Mouse (Mus musculus): ENCODE measurements around the gene Slc47a1. TPM values are rescaled to one million over a fixed set of nuclear protein-coding genes. Genes with fewer than 3 reads are reported as not detected.
A peak's percentile ranks its signal among the peaks of the same experiment; 100 is the strongest.

Gene Slc47a1
- total RNA-seq, 2 experiments from 2014 or later, result 15.3 to 18.5 TPM

DNA sequence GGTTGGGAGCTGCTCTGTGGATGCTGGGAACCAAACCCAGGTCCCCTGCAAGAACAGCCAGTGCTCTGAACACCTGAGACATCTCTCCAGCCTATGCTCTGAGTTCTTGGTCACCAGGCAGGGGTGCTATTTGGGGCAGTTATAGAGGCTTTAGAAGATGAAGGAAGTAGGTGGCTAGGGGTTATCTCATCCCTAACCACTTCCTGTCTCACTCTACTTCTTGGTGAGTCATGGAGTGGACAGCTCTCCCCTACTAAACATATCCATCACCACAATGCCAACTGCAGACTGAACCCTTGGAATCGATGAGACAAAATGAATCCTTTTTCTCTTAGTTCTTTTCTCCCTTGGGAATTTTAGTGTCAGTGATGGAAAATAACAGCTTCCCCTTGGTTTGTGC is 3.1 kb upstream of the Slc47a1 start:
- DNase-seq (ENCODE audit: low spot score), result no peak

DNA sequence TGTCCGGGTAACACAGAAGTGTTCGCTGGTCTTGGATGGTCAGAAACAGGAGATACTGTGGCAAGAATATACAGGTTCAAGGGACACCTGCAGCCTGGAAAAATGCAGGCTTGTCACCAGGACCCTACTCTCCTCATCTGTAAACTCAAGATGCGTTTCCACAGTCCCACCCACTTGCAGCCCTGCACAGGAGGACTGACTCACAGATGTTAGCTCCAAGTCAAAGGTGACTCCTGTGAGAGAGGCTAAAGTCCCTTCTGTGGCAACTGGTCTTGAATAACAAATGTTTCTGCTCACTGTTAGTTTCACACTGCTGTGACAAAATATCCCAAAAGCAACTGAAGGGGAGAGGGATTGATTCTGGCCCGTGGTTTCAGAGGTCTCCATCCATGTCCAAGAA is 506 bp upstream of the Slc47a1 start:
- DNase-seq (ENCODE audit: low spot score), result no peak

DNA sequence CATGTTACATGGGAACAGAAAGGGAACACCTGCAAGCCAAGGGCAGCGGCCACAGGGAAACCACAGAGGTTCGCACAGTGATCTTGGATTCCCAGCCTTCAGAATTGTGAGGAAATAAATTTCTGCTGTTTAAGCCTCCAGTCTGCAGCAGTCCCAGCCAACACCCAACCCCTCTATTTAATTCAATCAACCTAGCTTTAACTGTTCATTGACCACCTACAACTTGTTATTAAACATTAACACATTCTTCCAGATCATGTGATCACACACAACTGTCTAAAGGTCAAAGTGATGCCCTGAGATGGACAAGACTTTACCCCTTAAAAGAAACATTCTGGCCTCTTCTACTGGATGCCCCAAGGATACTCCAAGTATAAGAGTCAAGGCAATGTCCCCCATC is 9.5 kb downstream of the Slc47a1 start:
- no peak for DNase-seq (ENCODE audit: low spot score)

DNA sequence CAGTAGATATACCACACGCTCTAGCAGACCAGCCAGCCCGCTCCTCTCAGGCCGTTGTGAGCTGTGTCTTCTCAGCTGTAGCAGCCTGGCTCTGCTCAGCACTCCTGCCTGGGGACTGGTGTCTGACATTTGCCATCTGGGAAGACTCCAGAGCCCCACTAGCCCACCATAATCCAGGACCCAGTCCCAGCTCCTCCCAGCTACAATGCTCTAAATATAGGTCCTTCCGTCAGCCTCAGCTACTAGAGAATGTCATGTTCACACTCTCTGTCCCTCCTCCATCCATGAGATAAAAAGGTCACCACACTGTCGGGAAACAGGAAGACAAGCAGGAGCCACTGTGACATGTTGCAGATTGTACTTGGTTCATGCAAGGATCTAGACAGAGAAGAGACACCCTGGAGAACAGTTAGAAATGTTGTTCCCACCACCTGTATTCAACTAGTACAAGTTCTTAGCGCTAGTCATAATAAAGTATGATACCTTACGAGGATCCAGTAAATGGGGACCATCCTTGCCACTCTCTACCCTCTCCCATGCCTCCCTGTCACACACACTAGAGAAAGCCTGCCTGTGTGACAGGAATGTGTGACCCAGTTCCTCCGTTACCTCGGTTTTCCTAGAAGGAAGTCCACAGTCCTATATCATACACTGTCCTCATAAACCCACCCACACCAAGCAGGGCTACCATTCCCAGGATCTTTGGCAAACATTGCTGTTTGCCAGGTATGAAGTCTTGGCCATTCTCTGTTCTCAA is 11.4 kb downstream of the Slc47a1 start:
- DNase-seq (ENCODE audit: low spot score), result peak; percentile 43

DNA sequence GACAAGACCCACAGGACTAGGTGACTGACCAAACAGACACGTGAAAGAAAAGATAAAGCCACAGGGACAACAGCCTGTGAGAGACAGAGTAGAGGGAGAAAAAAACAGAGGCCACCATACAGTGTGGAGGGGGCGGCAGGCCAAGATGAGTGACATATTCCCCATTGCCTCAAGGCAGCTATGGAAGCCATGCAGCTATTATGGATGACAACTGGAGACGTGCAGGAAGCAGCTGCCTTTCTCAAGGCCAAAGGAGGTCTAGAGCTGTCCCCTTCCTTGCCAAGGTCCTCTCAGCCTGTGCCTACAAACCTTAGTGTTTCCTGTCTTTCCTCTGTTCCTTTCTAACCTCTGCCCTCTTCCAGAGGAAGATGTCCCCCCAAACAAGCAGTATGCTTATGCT is 12.2 kb downstream of the Slc47a1 start:
- no peak for DNase-seq (ENCODE audit: low spot score)

DNA sequence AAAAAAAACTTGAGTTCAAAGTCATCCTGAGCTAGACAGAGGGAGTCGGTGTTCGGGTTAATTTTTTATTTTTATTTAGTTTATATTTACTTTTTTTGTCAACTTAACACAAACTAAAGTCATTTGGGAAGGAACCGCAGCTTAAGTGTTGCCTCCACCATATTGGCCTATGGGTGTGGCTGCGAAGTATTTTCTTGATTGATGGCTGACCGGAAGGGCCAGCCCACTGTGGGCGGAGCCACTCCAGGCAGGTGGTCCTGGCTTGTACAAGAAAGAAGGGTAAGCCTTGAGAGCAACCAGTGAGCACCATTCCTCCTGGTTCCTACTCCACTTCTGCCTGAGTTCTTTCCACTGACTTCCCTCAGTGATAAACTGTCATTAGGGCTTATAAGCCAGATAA is 14.0 kb downstream of the Slc47a1 start:
- DNase-seq (ENCODE audit: low spot score), result no peak

DNA sequence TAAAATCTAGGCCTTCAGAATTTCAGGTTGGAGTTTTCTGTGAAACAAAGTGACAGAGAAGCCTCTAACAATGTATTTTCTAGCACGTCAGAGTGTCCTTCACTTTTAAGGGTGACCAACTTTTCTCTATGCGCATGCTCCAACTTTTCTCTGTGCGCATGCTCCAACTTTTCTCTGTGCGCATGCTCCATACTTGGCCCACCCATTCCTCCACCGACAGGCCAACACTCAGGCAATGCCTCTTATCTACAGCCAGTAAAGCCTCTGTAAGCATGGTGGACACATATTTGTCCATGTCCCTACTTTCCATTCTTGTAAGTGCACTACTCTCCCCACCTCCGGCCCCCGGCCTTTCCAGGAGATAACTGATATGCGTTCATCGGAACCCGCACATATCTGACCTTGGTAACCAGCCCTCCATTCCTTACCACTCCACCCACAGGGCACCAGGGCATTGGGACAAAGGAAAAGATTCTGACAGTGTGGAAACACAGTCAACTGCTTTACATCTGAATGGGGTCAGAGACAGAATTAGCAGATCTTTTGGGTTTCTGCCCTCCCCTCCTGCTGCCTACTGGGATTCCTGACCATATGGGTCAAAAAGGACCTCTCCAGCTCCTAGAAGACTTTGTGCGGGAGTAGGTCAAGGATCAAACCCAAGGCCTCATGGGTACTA is 16.5 kb downstream of the Slc47a1 start:
- no peak for DNase-seq (ENCODE audit: low spot score)

DNA sequence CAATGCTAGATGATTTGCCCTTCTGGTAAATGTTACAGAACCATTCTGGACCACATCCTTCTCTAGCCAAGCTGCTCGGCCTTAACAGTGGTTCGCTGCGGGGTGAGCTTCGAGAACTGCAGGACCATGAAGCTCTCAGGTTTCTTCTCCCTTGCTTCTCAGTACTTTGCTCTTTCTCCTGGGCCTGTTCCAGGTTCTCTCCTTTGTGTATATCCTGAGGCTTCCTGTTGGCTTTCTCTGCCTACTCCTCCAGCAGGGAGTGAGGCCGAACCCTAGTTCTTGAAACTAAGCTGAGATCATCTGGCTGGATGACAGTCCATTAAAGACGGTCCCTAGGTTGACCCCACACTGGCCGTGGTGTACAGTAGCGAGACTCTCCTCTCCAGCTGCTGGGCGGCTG is 21.5 kb downstream of the Slc47a1 start:
- DNase-seq (ENCODE audit: low spot score), result no peak

DNA sequence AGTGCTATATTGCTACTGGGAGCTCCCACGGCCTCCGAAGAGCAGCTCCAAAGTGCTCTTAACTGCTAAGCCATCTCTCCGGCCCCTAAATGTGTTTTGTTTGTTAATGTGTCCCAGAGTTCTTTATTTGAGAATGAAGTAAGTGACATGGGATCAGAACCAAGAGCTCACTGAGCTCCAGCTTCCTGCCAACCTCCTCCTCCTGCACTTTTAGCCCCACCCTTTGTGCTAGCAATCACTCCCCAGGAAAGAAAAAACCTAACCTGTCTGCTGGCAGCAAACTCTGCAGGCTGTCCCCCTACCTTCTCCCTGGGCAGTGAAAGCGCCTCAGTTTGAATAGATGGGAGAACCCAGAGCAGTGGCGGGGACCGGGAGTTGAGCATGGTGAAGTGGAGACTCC is 22.0 kb downstream of the Slc47a1 start:
- no peak for DNase-seq (ENCODE audit: low spot score)

DNA sequence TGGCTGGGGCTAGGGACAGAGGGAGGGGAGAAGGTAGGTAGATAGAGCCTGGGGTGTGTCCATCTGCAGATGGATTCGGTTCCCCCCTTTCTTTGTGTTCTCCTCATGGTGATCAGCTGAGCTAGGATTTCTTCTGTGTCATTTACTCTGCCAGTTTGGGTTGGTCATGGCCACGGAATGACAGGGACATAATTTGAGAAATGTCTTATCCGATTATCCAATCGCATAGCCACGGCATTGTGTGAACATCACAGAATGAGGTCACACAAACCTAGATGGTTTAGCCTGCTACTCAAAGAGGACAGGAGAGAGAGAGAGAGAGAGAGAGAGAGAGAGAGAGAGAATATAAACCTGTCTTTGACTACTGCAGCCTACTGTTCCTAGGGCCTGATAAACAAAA is 22.8 kb downstream of the Slc47a1 start:
- DNase-seq (ENCODE audit: low spot score), result no peak

DNA sequence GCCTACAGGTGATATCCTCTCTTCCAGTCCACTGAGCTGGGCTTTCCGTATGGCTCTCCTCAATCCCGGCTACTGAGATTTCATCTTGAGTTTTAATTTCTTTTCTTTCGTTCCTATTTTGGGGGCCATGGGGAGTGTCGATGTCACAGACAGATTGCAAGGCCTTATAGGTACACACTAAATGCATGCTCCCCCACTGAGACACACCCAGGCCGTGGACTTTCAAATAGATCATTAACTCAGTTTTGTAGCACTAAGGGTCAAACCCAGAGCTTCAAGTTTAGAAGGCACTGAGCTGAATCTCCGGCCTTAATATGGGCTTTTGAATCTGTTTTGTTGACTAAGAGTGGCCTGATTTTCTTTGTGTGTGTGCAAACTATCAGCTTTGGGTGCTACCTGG is 23.8 kb downstream of the Slc47a1 start:
- DNase-seq (ENCODE audit: low spot score), result no peak

DNA sequence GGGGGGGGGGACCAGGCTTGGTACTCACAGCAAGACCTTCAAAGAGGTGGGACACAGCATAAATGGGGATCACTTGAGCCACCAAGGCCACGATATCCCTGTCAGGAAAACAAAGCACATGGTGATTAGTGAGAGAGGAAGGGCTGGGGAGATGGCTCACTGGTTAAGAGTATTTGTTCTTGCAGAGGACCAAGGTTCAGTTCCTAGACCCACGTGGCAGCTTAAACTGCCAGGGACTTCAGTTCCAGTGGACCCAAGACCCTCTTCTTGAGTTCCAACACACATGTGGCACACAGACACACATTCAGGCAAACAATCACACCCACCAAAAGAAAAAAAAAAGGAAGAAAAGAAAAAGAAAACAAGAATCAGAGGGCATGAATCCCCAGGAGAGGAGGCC is 25.1 kb downstream of the Slc47a1 start:
- DNase-seq (ENCODE audit: low spot score), result no peak

DNA sequence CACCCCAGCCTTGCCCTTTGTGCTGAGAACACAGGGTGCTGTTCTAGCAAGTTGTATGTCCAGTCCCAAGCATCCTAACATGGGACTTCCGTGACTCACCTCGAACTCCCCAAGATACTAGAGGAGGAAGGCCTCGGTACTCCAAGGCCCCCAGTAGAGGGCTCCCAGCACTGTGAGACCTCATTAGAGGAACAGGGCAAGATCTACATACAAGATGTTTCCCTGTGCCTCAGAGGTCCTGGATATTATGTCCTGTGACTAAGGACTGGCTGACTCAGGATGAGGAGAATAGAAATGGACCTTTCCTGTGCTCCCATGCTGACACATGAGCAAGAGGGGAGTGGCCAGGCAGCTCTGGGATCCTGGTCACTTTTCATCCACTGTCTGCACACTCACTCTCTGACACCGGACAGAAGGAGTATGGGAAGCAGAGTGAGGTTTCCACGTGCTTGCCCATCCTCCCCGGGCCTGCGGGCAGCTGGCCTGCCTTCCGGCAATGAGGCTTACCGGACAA is 25.9 kb downstream of the Slc47a1 start:
- no peak for DNase-seq (ENCODE audit: low spot score)

DNA sequence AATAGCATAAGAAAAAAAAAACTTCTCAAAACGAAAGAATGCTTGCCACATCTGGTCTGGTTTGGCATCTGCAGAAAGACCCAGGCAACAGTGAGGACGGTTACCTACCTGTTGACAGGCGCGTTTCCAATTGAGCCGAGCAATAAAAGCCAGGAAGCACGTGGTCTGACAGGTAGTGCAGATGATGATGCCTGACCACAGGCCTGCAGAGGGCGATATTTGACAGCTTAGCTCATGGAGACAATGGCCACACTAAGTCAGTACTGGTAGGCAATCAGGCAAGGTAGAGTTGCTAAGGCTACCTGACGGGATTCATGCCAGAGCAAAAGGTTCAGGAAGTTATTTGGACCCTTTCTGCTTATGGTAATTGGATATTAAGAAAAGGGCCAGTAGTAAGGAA is 28.8 kb downstream of the Slc47a1 start:
- peak; percentile 69 for DNase-seq (ENCODE audit: low spot score)

DNA sequence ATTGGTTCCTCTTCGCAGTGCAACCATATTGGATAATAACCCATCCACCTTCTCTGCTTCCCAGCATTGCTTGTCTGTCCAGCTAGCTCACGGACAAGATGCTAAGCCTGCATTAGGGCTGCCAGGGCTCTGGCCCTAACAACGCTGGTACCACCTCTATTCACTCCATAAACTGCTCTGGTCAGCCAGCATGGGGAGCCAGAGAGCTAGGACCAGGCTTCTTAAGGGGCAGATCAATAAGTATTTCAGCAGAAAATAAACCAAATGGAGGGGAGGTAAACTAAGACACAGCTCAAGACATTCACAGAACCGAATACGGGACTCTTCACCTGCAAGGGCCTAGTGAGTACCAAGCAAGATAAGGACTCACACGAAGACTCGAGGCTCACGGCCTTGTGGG is 32.0 kb downstream of the Slc47a1 start:
- DNase-seq (ENCODE audit: low spot score), result no peak

DNA sequence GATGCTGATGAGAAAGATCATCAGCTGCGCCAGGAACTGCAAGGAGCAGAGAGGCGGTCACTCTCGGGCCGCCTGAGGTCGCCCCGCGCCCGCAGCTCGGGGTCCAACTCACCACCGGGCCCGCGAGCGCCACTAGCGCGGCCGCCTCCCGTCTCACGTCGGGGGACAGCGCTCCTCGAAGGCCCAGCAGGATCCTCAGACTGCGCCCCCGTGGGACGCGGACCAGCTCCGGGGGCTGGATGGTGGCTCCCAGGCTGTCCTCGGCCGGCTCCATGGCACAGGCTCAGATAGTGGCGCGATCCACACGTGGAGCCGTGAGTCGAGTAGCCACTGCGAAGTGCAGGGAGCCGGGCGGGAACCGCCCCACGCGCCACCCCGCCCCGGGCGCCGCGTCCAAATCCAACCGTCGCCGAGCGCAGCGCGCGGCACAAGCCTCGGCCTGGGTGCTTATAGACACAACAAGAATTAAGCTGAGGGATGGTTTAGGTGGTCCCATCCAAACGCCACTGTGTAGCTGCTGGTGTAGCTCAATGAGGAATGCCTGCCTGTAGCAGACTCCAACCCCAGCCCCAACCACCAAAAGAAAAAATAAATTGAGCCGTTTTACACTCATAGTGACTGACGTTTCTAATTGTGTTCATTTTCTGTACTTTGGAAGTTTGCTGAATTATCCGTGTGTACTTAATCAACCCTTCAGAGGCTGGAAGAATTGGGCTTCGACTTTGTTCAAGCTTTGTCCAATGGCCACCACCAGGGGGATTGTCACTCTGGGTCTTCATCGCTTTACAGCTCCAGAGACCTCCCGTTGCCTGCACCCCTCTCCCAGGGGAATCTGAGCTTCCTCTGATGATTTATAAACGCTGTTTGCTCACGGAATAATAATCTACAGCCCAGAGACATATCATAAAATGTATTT is 35.4 kb downstream of the Slc47a1 start, which contains the start of gene Slc47a2:
TSS of gene Slc47a2 (minus strand) at position 356 of the 916 bp plus-strand sequence.
- no peak for DNase-seq (ENCODE audit: low spot score)

DNA sequence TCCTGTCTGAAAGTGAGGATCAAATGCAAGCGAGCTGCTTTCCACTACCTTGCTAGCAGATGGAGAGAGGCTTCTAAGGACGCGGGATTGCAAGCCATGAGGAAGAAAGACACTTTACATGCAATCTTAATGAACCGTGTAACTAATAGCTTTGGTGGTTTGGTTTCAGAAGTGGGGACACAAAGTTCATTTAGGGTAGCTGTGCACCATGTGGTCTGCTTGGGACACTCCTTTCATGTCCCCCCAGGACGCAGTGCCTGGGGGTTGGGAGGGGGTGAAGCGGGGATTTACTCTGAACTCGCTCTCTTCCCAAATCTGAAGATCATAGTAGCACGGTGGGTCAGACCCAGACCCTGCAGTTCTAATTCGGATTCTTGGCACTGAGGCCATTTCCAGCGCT is 36.2 kb downstream of the Slc47a1 start:
- DNase-seq (ENCODE audit: low spot score), result no peak

DNA sequence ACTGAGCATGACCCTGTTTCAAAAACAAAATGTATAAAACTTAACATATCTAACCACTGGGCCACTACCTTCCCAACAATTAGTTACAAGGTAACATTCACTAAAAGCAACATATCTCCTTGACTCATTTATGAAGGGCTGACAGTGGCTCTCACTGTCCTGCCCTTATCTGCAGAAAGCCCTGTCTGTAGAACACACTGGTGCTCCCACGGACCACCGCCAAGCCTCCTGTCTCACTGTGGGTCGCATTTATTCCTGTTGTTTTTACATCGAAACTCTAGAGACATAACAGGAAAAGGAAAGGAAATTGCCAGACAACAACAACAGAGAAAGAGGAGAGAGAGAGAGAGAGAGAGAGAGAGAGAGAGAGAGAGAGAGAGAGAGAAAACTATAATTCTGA is 36.9 kb downstream of the Slc47a1 start:
- no peak for DNase-seq (ENCODE audit: low spot score)

DNA sequence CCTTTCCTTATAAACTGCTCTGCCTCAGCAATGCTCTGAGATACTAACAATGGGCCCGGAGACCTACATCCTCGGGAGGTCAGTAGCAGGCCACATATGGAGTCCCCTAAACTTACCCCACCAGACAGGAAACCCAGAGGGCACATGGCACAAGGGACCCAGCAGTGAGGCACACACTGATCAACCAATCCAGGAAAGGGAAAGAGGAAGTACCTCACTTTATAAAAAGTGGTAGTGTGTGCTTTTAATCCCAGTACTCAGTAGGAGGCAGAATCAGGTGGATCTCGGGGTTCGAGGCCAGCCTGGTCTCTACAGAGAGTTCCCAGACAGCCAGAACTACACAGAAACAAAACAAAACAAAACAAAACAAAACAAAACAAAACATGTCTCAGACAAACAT is 37.8 kb downstream of the Slc47a1 start:
- no peak for DNase-seq (ENCODE audit: low spot score)

DNA sequence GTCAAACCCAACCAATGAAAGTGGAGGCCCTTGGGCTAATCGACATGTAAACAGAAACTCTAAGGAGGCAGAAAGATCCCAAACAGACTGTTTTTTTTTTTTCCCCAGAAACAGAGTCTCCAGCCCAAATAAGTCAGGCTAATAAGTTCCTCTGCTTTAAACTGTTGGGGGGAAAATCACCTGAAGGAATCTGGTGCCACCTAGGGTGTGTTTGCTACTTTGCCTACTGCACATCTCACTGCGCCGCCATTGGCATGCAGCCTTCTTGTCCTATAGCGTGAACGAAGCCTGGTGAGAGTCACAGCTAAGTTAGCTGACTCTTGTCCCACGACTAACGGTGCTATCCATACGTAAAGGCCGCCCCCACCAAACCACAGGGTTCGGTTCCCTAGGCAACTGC is 40.6 kb downstream of the Slc47a1 start:
- DNase-seq (ENCODE audit: low spot score), result no peak

DNA sequence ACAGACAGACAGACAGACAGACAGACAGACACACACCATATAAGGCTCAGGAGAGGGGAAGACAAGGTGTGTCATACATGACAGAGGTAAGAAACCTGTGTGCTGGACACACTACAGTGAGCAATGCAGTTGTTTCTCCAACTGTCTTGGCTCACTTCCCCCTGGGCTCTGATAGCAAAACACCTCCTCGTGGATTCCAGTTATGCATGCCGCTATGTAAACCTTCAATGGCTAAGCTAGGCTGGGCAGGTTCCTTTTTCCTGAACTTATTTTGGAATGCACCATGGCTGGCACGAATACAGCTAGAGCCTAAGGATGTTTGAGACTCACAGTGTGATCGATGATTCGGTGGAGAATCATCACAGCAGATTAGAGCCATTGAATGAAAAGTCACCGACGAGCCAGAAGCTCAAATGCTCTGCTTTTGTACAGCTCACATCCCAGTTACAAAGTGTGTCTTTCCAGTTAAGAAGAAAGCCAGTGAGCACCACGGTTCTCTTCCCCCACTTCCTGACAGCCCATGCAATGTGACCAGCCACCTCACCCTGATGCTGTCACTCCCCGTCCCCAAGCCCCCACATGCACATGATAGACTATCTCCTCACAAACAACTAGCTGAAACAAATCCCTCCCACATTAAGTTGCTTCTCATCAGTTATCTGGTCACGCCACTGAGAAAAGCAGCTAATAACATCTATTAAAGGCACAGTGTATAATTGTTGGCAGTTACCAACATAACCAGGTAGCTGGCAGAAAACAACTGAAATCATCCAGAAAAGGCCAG is 57.0 kb downstream of the Slc47a1 start:
- DNase-seq (ENCODE audit: low spot score), result no peak

All from gastrocnemius, adult 18-20 months (tissue).